Mouse (Mus musculus) forebrain, embryonic 16.5 days (tissue): ENCODE measurements at regions not wholly inside any gene's neighbourhood (a gene's known extent, or its start where the extent isn't known, plus 50 kb on each side); places are given as distances from the start of the nearest gene placed in this dataset.

Experiments used
- ATAC-seq: fragments of 200-750 bp; cut with Nextera tagmentation; 2 replicates; pipeline ENCODE4 v1.8.0; 2017; ENCODE audit warnings: mild to moderate bottlenecking, moderate library complexity
- H3K27ac ChIP-seq: fragments of 300-500 bp; sonication (generic); 2 replicates; pipeline ENCODE4 v1.5.1; 2014; ENCODE audit warnings: low read length, control low read depth
- H3K27me3 ChIP-seq: fragments of 300-500 bp; sonication (generic); replicated peaks from 2 replicates; pipeline ENCODE4 v1.6.1; 2014; ENCODE audit warnings: low read length; ENCODE audit not compliant: control insufficient read depth, insufficient read depth
- H3K36me3 ChIP-seq: fragments of 300-500 bp; sonication (generic); 2 replicates; pipeline ENCODE4 v1.6.1; 2014; ENCODE audit not compliant: control insufficient read depth, insufficient read depth
- H3K4me1 ChIP-seq: fragments of 300-500 bp; sonication (generic); replicated peaks from 2 replicates; pipeline ENCODE4 v1.6.1; 2014; ENCODE audit warnings: low read length; ENCODE audit not compliant: control insufficient read depth, insufficient read depth
- H3K4me2 ChIP-seq: fragments of 300-500 bp; sonication (generic); 2 replicates; pipeline ENCODE4 v1.6.1; 2014; ENCODE audit warnings: mild to moderate bottlenecking, low read length, control low read depth
- H3K4me3 ChIP-seq: fragments of 300-500 bp; sonication (generic); replicated peaks from 2 replicates; pipeline ENCODE4 v1.5.1; 2014; ENCODE audit warnings: mild to moderate bottlenecking, low read length, control low read depth
- H3K9ac ChIP-seq: fragments of 300-500 bp; sonication (generic); replicated peaks from 2 replicates; pipeline ENCODE4 v1.6.1; 2014; ENCODE audit warnings: low read depth, low read length, control low read depth
- H3K9me3 ChIP-seq: fragments of 300-500 bp; sonication (generic); 2 replicates; pipeline ENCODE4 v1.6.1; 2016; ENCODE audit warnings: low read length; ENCODE audit not compliant: control insufficient read depth
- WGBS: fragments of 180-500 bp; shearing (Covaris S2); extraction: QIAGEN DNeasy Blood & Tissue Kit; methylation state at CpG from one replicate; pipeline ENCODE4 v1.1.7; 2014; 5-methylcytosine and 5-hydroxymethylcytosine counted together

GRCm38 (mm10) chr1:91697053-91697452 lies 104.2 kb upstream of the Twist2 start:
- H3K4me2 ChIP-seq, result no peak overlapping the region
- no peak overlapping the region for H3K27ac ChIP-seq
- WGBS, result 76% methylated on average over 8 of the region's 8 CpGs
- H3K27me3 ChIP-seq, result no peaks in the 10 kb centered on the region
- no peaks in the 10 kb centered on the region for H3K9me3 ChIP-seq
- H3K9ac ChIP-seq, result no peak overlapping the region
- no peaks in the 10 kb centered on the region for H3K4me1 ChIP-seq
- H3K36me3 ChIP-seq, result no peaks in the 10 kb centered on the region
- no peak overlapping the region for H3K4me3 ChIP-seq
- ATAC-seq, result no peak

DNA sequence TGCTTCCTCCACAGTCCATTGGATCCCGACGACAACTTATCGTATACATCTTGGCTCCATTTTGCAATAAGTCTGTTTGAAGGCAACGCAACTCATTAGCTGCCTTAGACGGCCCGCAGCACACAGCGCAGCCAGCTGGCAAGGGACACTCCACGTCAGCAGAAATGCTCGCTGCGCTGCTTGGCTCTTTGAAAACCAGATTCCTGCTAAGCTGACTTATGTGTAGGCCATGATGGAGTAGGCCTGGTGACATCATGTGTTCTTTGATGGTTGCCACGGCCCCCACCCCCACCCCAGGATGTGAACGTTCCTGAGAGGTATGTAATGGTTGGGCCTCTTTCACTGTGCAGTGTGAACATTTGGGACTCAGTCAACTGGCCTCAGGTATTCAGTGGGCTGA lies 99.8 kb upstream of the Twist2 start:
- no peaks in the 10 kb centered on the region for H3K9me3 ChIP-seq
- no peak overlapping the region for H3K4me2 ChIP-seq
- H3K36me3 ChIP-seq, result no peaks in the 10 kb centered on the region
- 68% methylated on average over 12 of the region's 12 CpGs for WGBS
- H3K27ac ChIP-seq, result no peak overlapping the region
- no peak overlapping the region for H3K9ac ChIP-seq
- peak; percentile 36; the same call in 1 of the 2 replicates for ATAC-seq
- H3K4me1 ChIP-seq, result no peaks in the 10 kb centered on the region
- H3K27me3 ChIP-seq, result no peaks in the 10 kb centered on the region
- H3K4me3 ChIP-seq, result no peak overlapping the region

- Histone ChIP-seq H3K27ac (no peak overlapping the region), H3K4me1 (no peaks in the 10 kb centered on the region), H3K9ac (no peak overlapping the region), H3K27me3 (no peaks in the 10 kb centered on the region), H3K36me3 (no peaks in the 10 kb centered on the region), H3K4me3 (no peak overlapping the region), H3K4me2 (no peak overlapping the region), H3K9me3 (no peaks in the 10 kb centered on the region)
- no peak for ATAC-seq
- WGBS, result 86% methylated on average over 6 of the region's 6 CpGs
Observed at GRCm38 (mm10) chr1:91702021-91702420, 99.2 kb upstream of the Twist2 start.

DNA sequence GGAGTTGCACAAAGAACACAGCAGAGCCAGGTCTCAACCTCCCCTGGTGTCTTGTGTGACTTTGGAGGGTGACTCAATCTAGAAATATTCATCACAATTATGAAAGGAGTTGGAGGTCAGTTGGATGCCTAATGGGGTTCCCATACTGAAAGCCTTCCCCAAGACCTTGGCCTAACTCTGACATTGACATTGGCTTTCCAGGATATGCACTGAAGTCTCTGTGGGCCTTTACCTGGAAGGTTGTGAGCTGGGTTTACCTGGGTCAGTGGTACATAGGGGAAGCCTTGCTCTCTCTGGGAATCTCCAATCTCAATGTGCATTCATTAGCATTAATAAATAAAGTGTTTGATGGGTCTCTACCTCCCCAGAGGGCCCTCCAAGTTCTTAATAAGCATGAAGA lies 98.5 kb upstream of the Twist2 start:
- H3K9me3 ChIP-seq, result no peaks in the 10 kb centered on the region
- H3K4me2 ChIP-seq, result no peak overlapping the region
- no peak overlapping the region for H3K27ac ChIP-seq
- H3K4me3 ChIP-seq, result no peak overlapping the region
- no peaks in the 10 kb centered on the region for H3K36me3 ChIP-seq
- no peaks in the 10 kb centered on the region for H3K27me3 ChIP-seq
- ATAC-seq, result no peak
- H3K9ac ChIP-seq, result no peak overlapping the region
- H3K4me1 ChIP-seq, result no peaks in the 10 kb centered on the region

DNA sequence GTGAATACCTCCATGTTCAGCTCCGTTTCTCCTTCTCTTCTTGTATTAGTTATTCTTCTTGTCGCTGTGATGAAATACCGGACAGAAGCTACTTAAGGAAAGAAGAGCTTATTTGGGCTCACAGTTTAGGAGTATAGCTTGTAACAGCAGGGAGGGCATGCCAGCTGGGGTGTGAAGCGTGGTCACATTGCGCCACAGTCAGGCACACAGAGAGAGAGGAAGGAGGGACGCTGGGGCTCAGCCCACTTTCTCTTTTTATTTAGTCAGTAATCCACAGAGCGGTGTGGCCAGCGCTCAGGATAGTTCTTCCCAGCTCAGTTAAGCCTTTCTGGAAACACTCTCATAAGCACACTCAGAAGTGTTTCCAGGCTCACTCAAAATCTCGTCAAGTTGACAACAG lies 95.8 kb upstream of the Twist2 start:
- H3K27me3 ChIP-seq, result no peaks in the 10 kb centered on the region
- WGBS, result 70% methylated on average over 9 of the region's 9 CpGs
- H3K4me3 ChIP-seq, result no peak overlapping the region

DNA sequence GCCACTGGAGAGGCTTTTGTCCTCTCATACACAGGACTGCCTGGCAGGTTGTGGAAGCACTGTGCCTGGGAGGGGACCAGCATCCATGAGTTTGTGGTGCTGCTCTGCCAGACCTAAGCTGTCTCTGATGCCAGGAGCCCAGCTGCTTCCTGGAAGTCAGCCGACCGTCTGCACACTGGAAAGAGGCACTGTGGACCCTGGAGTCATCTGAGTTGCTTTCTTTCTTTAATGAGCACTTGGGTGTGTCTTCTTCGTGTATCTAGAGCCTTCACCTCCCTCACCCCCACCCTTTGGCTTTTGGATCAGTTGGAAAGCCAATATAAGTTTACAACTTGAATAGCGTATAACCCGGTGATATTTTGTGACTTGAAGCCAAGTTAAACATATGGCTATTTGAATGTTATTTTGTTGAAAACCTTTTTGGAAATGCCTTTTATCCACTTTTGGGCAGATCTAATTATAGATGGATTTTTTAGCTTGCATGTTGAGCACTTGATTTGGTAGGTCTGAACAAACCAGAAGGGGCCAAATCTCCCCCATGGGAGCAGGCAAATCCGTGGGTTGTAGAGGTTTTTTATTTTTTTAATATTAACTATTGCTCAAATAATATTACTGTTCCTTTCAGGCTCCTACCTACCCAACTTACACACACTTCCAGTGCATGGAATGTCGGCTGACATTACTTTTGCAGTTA lies 92.6 kb upstream of the Twist2 start:
- no peak overlapping the region for H3K9ac ChIP-seq
- no peaks in the 10 kb centered on the region for H3K36me3 ChIP-seq
- H3K9me3 ChIP-seq, result no peaks in the 10 kb centered on the region
- no peak overlapping the region for H3K27ac ChIP-seq
- no peak overlapping the region for H3K4me3 ChIP-seq
- H3K27me3 ChIP-seq, result no peaks in the 10 kb centered on the region
- peaks cover 4% of the 10 kb centered on the region; the same call in 1 of the 2 replicates for H3K4me1 ChIP-seq
- WGBS, result 57% methylated on average over 7 of the region's 7 CpGs
- peak; percentile 54 for ATAC-seq
- H3K4me2 ChIP-seq, result no peak overlapping the region

More for the DNA sequence above, 95.8 kb upstream of the Twist2 start:
- no peak for ATAC-seq
- Histone ChIP-seq H3K27ac (no peak overlapping the region), H3K36me3 (no peaks in the 10 kb centered on the region), H3K4me1 (peaks cover 4% of the 10 kb centered on the region; the same call in 1 of the 2 replicates), H3K9ac (no peak overlapping the region), H3K4me2 (no peak overlapping the region), H3K9me3 (no peaks in the 10 kb centered on the region)

DNA sequence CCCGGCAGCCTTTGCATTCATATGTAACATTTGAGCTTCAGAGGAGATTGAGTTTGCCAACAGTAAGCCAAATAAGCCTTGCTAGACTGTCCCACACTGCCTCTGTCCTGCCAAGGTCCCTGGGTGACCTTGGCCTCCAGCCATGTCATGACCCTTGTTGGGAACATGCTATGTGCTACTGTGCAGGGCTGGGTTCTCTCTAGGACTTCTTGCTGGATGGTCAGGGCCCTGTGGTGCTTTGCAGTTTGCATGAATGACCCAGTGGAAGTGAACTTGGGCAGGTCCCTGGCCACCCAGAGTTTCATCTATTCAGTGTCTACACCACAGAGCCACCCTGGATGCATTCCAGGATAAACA lies 92.0 kb upstream of the Twist2 start:
- 84% methylated on average over 1 of the region's 1 CpGs for WGBS
- no peaks in the 10 kb centered on the region for H3K27me3 ChIP-seq
- H3K4me3 ChIP-seq, result no peak overlapping the region
- no peaks in the 10 kb centered on the region for H3K36me3 ChIP-seq
- peaks cover 4% of the 10 kb centered on the region; the same call in 1 of the 2 replicates for H3K4me1 ChIP-seq
- no peaks in the 10 kb centered on the region for H3K9me3 ChIP-seq
- H3K4me2 ChIP-seq, result no peak overlapping the region
- H3K27ac ChIP-seq, result no peak overlapping the region
- no peak for ATAC-seq
- H3K9ac ChIP-seq, result no peak overlapping the region

DNA sequence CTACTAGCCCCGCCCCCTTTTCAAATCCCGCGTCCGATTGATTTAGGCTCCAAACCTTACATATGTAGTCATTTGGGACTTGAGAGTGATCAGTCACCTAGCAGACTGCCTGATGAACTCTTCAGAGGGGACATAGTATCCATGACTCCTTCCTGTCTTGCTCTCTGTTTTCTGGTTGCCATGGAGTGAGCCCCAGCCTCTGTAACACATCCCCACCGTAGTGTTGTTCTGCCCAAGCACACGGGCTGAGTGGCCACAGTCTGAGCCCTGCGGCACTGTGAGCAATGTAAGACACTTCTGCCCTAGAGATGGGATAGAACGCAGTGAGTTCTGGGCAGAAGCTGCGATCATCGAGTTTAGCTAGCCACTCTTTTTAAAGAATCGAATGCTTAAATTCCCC lies 88.1 kb upstream of the Twist2 start:
- no peak overlapping the region for H3K4me2 ChIP-seq
- no peak for ATAC-seq
- H3K27me3 ChIP-seq, result no peaks in the 10 kb centered on the region
- H3K4me3 ChIP-seq, result no peak overlapping the region
- H3K4me1 ChIP-seq, result peaks cover 4% of the 10 kb centered on the region; the same call in 1 of the 2 replicates
- no peaks in the 10 kb centered on the region for H3K36me3 ChIP-seq
- H3K27ac ChIP-seq, result no peak overlapping the region
- H3K9me3 ChIP-seq, result no peaks in the 10 kb centered on the region
- no peak overlapping the region for H3K9ac ChIP-seq
- WGBS, result 90% methylated on average over 11 of the region's 11 CpGs

- no peak for ATAC-seq
- no peak overlapping the region for H3K4me2 ChIP-seq
- no peak overlapping the region for H3K4me3 ChIP-seq
- H3K36me3 ChIP-seq, result no peaks in the 10 kb centered on the region
- no peaks in the 10 kb centered on the region for H3K27me3 ChIP-seq
- no peaks in the 10 kb centered on the region for H3K4me1 ChIP-seq
- WGBS, result 82% methylated on average over 6 of the region's 6 CpGs
- no peak overlapping the region for H3K9ac ChIP-seq
- H3K27ac ChIP-seq, result no peak overlapping the region
- H3K9me3 ChIP-seq, result no peaks in the 10 kb centered on the region
Observed at GRCm38 (mm10) chr1:91714266-91714665, 87.0 kb upstream of the Twist2 start.

GRCm38 (mm10) chr1:91715341-91715740 lies 85.9 kb upstream of the Twist2 start:
- no peak overlapping the region for H3K4me3 ChIP-seq
- H3K4me2 ChIP-seq, result no peak overlapping the region
- no peaks in the 10 kb centered on the region for H3K36me3 ChIP-seq
- H3K4me1 ChIP-seq, result no peaks in the 10 kb centered on the region
- H3K27me3 ChIP-seq, result no peaks in the 10 kb centered on the region
- no peak overlapping the region for H3K9ac ChIP-seq
- H3K27ac ChIP-seq, result no peak overlapping the region
- H3K9me3 ChIP-seq, result no peaks in the 10 kb centered on the region
- ATAC-seq, result no peak
- 64% methylated on average over 7 of the region's 7 CpGs for WGBS
